Mouse (Mus musculus): ENCODE results near the gene Poc1b.

GRCm38 (mm10) chr10:99060588-99060987 is 46.2 kb upstream of the Poc1b start:
- TF ChIP-seq CTCF (IDR thresholded peaks at IDR 0.05; ENCODE audit: borderline replicate concordance, control insufficient read depth, extremely low read depth, insufficient read depth, low read length, poor library complexity) (no peak), POLR2A (IDR thresholded peaks at IDR 0.05; ENCODE audit: control insufficient read depth, extremely low read depth, insufficient read depth, low read length, poor library complexity) (no peak)

Data from thymus, adult 2 months (tissue).